Mouse (Mus musculus): ENCODE measurements around the gene Fam205c.
"Not testable (repeated sequence)": the region's sequence is repeated elsewhere in the genome, so short reads cannot be mapped to it uniquely, and the experiment has no call there.

The Fam205c gene

DNA sequence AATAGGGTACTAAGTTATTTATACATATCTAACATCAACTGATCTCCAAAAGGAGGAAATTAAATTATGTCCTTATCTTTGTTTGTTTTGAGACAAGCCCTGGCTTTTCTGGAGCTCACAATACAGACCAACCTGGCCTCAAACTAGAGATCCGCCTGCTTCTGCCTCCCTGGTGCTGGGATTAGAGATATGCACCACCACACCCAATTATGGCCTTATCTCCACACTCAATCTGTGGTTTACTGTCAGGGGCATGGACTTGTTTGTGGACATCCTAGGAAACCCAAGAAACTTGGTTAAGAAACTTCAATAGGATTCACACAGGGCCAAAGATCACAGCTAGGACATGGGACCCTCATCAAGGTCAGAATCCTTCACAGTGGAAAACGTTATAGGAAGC lies 3.6 kb upstream of the Fam205c start:
- DNase-seq (ENCODE audit: low read depth, low spot score): no peak

DNA sequence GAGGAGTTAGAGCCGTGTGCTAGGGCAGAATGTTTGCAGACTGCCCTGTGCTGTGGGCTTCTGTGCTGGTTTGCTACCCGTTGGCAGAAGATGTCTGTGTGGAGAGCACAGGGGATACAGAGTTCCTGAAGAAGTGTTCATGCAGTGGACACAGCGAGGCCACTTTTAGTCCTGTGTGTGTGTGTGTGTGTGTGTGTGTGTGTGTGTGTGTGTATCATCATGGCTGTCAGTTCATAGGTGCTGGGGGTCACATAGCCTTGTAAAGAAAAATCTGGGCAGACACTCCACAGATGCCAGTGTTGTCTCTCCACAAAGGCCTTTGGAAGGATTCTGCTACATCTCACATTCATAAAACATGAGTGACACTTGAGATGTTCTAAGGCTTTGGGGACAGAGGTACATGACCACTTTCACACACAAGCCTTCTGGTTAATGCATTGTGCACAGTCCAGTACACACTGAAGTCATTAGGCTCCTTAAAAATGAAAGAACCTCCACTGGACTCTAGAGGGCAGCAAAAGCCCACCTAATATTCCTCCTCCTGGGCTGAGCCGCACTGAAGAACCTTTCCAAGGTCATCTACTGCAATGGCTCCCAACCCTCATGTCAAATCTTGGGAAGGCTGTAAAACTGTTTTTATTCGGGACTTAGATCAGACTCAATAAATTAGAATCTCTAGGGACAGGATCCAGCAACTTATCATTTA lies 2.7 kb upstream of the Fam205c start:
- peak; percentile 68 for DNase-seq (ENCODE audit: low read depth, low spot score)

DNA sequence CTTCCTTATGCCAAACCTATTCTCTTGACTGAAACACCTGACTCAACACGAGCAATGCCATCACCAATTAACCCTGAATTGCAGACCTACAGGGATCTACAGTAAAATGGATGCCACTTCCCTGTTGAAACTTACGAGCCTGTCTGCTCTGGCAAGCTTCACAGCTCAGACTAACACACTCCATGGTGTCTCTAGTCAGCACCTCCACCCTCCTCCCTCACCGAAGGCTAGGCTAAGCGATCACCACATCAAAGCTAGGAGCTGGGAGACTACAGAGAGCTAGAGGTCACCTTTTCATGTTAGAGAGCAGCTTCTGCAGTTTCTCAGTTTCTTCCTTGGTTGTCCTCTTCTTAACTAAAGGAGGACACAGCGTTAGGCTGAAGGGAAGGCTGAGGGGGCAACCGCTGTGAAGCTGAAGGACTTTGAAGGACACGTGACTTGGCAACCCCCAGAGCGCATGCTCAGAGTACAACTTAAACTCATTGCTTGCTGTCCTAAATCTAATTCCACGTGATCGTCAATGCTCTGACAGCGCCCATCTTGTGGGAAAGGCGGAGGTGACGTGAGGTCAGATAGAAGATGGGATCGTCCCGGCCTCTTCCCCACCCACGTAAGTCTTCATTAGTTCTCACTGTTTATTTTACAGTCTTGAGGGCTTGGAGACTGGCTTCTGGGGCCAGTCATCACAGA lies 1.1 kb downstream of the Fam205c start:
- no peak for DNase-seq (ENCODE audit: low read depth, low spot score)

DNA sequence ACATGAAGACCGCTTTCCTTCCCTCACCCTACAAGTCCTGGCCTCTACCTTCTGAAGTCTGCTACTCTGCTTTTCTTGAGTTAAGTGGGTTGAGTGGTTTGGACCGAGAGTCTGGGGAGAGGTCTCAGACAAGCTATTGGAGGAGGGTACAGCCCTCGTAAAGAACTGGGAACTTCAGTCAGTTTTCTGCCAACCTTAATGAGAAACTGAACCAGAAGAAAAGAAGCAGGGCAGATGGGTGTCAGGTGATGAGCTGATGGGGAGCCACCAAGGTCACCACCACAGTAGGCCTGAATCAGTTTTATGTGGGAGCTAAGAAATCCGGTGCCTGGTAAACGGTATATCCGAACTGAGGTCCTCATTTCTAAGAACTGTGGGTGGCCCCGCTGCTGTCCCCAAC lies 1.9 kb downstream of the Fam205c start:
- no peak for DNase-seq (ENCODE audit: low read depth, low spot score)

DNA sequence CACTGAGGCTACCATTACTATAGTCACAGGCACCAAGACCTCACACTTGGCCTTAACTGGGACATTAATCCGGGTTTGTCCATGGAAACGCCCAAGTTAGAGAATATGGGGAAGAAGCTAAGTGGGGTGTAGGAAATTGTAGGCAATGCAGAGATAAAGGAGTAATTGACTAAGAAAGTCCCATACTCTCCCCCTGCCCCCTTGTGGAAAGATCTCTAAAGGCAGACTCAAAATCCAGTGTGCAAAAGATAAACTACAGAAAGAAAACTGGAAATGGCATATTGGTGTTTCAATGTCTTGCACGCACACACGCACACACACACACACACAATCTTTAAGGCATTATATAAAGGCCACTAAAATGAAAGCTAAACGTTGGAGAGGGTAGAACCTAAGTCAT lies 3.3 kb downstream of the Fam205c start:
- DNase-seq (ENCODE audit: low read depth, low spot score): no peak

DNA sequence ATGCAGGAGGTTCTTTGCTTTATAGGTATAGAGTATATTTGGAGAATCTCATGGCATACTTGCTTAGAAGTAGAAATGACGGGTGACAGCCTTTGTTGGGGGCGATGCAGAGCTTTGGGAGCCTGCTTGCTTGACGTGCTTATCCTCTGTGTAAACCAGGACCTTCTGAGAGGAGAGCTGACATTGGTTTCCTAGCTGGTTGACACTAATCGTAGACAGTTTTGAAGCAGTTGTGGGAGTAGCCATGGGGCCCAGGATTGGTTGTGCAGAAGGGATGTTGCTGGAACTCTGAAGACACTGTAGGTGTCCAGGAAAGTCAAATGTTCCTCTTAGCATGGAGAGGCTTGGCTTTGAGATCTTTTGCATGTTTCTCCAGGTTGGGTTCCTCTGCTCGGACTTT lies 5.8 kb downstream of the Fam205c start:
- DNase-seq (ENCODE audit: low read depth, low spot score): no peak

DNA sequence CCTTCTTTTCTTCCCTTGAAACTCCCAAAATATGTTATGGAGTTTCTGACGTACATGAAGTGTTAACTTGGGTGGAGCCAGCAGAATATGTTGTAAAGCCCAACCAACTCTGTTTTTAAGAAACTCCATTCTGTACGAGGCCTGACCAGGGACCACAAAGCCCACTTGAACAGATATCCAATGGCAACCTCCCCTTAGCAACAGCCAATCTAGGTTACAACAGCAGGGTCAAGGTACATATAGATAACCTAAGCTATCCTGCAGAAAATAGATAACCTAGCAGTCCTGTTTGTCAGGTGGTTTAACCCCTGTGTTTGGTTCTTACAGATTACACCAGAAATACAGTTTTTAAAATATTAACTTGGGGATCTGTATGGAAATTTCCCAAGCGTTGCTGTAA lies 6.6 kb downstream of the Fam205c start:
- DNase-seq (ENCODE audit: low read depth, low spot score): no peak

DNA sequence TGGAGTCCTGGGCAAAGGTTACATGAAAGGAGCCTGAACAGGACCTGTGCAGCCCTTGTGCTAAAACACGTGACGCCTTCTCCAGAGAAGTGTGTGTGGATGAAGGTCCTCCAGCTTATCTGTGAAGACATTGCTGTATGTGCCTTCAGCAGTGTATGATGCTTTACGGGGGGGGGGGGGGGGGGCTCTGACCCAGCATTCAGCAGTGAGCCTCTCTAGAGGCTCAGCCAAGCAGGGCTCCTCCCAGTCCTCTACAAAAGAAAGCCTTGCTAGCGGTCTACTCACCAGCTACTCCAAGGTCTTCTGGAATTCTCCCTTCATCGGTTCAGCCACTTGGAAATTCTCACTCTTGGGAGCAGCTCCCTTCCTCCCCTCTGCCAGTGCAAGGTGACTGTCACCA lies 10.5 kb downstream of the Fam205c start:
- DNase-seq (ENCODE audit: low read depth, low spot score): not testable (repeated sequence)

DNA sequence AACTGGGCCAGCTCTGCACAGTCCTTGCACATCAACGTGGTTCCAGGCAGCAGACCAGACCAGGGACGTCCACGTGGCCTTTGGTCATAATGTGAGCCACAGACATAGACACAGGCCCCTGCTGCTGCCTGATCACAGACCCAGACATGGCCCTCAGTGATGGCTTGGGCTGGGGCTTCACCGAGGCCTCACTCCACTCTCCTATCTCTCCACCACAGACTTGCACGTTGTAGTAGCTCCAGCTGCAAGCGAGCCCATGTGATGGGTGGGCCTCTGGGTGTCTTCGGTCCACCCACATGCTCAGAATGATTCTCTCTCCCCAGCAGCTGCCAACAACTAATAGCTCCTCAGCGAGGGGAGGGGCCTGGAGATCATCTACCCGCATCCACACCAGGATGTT lies 13.6 kb downstream of the Fam205c start:
- DNase-seq (ENCODE audit: low read depth, low spot score): not testable (repeated sequence)

DNA sequence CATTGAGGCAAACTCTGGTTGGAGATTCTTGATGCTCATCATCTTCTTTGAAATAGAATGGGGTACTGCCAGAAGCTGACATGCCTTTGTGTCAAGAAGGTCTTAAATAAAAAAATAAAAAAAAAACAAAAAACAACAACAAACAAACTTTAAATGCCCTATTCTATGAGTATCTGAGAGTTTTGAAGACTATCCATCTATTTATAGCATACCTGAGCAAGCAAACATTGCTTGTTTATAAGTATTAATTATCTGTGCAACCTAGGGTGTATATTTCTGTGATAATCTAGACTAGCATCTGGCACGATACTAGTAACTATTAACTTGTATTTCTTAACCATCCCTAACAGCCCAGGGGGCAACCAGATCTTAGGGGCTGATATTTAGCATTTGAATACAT lies 17.4 kb downstream of the Fam205c start, which contains the start of gene Gm12394:
TSS of gene Gm12394 (minus strand) at position 101 of the 400 bp plus-strand sequence.
- DNase-seq (ENCODE audit: low read depth, low spot score): not testable (repeated sequence)

DNA sequence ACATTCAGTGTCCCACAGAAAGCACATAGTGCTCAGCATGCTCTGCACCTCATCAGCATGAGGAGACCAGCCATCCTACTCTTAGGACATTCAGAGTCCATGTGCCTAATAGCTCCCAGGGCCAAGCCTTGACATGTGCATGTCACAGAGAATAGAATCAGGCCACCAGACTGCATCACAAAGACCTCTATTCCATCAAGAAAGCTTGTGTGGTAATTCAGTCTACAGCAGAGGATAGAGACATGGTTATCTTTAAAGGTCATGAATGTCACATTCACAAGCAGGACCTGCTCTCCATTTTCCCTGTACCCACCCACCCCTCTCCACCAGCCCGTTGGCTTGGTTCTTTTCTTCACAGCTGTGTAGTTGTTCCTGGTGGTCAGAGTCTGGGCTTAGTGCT lies 20.2 kb downstream of the Fam205c start, which contains the start of gene Fam205a1:
TSS of gene Fam205a1 (minus strand) at position 101 of the 400 bp plus-strand sequence.
- DNase-seq (ENCODE audit: low read depth, low spot score): not testable (repeated sequence)

Measured in retina, postnatal 7 days (tissue).